Mouse (Mus musculus) spleen, embryonic (tissue): ENCODE measurements around the gene Gm20388.

Source experiments
- CTCF ChIA-PET: fragments of 350-600 bp; sonication (Branson Sonifier 250); formaldehyde crosslinking; loops from one replicate; lab custom pipeline; 2022; lab: Charles Lee

Gene Gm20388

DNA sequence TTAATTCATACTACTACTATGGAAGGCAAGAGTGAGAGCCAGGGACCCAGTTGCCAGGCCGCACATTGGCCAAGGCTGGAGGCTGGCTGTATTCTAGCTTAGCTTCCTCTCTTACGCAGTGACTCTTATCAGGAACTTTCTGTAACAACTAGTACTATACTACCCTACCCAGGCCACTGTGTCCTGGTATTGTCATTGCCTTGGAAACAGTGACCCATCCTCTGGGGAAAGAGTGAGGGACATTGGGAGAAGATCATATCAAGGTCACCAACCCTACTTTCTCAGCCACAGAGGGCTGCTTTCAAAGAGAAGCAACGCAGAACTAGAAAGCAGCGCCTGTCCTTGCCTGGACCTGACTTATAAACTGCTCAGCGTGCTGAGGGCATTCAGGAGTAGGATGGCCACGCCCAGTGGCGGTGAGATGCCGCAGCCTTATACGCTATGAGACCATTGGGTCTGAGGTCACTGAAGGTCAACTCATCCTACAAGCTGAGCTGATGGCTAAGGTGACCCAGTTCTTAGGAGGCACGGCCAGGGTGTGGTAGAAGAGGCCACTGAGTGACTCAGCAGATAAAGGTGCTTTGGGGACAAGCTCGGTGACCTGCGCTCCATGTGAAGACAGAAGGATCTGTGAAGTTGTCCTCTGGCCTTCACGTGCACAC is 417.9 kb downstream of the Gm20388 start:
- CTCF ChIA-PET = interaction anchor here (0.6 kb wide), 1 partner anchor 123 kb away, joined by 8 read pairs; no protein-coding TSS in a partner anchor

GRCm38 (mm10) chr8:120329030-120329748 is 418.5 kb downstream of the Gm20388 start:
- CTCF ChIA-PET = interaction anchor here (0.6 kb wide), 1 partner anchor 122 kb away, joined by 8 read pairs; no protein-coding TSS in a partner anchor

GRCm38 (mm10) chr8:120331027-120331426 is 420.4 kb downstream of the Gm20388 start:
- CTCF ChIA-PET = interaction anchor here (0.5 to 0.9 kb wide), 2 partner anchors 9 to 22 kb away, joined by 3 to 6 read pairs; no protein-coding TSS in a partner anchor

GRCm38 (mm10) chr8:120332379-120333229 is 422.0 kb downstream of the Gm20388 start:
- CTCF ChIA-PET = interaction anchor here (0.6 to 0.9 kb wide), 3 partner anchors 13 to 469 kb away, joined by 3 to 6 read pairs (median 5); no protein-coding TSS in a partner anchor

DNA sequence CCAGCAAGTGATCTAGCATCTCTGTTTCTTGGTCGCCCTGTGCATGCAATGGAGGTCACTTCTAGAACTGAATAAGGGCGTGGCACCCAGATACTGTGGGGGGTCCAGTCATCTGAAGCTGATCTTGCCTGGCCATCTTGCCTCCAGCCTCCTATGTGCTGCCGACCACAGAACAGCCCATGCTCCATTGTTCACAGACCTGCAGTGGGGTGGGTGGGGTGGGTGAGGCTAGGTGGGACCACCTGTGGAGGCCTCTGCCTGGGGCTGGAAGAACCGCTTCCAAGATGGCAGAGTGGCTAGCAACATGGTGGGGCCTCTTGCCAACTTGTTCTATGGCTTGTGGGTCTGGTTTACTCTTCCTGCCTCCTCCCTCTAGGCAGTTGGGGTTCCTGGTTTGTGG is 423.0 kb downstream of the Gm20388 start:
- CTCF ChIA-PET = interaction anchor here (0.6 to 0.7 kb wide), 2 partner anchors 33 to 468 kb away, joined by 5 to 6 read pairs; no protein-coding TSS in a partner anchor

DNA sequence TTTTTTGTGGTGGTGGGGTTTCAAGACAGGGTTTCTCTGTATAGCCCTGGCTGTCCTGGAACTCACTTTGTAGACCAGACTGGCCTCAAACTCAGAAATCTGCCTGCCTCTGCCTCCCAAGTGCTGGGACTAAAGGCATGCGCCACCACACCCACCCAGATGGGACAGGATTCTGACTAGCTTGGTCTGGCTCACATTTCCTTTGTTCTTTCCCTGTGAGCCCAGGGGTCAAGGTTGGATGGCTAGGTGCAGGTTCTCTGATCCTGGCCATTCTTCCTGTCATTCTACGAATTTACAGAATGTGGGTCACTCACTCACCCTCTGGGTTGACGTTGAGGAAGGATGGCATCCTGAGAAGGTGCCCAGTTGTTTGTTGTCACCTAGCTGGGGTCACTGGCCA is 423.6 kb downstream of the Gm20388 start:
- CTCF ChIA-PET = interaction anchor here (0.6 kb wide), 2 partner anchors 35 to 57 kb away, joined by 3 to 10 read pairs; no protein-coding TSS in a partner anchor

DNA sequence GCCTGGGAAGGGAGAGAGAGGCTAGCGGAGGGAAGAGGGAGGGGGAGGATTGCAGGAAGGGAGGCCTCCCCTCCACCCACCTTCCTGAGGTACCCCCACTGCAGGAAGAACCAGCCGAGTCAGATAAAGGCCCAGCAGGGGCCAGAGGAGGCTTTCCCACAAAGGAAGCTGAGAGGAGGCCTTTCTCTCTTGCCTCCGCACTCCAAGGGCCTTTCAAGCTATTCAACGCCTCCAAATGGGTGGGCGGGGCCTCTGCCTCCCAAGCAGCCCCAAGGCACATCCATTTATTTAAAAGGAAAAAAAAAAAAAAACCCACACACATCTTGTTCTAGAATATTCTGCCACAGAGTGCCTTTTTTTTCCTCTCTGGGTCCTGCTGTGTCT is 424.2 kb downstream of the Gm20388 start:
- CTCF ChIA-PET = interaction anchor here (0.6 to 1.4 kb wide), 4 partner anchors 10 to 56 kb away, joined by 3 to 9 read pairs (median 6); no protein-coding TSS in a partner anchor

GRCm38 (mm10) chr8:120335262-120336086 is 424.8 kb downstream of the Gm20388 start:
- CTCF ChIA-PET = interaction anchor here (0.6 to 1.4 kb wide), 4 partner anchors 9 to 106 kb away, joined by 3 to 9 read pairs (median 6); no protein-coding TSS in a partner anchor

GRCm38 (mm10) chr8:120336087-120336380 is 425.4 kb downstream of the Gm20388 start:
- CTCF ChIA-PET = interaction anchor here (0.5 to 1.4 kb wide), 2 partner anchors 13 to 377 kb away, joined by 3 to 9 read pairs; no protein-coding TSS in a partner anchor

- CTCF ChIA-PET = interaction anchor here (0.7 kb wide), 2 partner anchors 11 to 874 kb away, joined by 3 read pairs; no protein-coding TSS in a partner anchor
These were observed 426.4 kb downstream of the Gm20388 start for GRCm38 (mm10) chr8:120336909-120337555.

- CTCF ChIA-PET = interaction anchor here (0.7 kb wide), 2 partner anchors 12 to 874 kb away, joined by 3 read pairs; no protein-coding TSS in a partner anchor
These were observed 427.0 kb downstream of the Gm20388 start for GRCm38 (mm10) chr8:120337627-120338026.

DNA sequence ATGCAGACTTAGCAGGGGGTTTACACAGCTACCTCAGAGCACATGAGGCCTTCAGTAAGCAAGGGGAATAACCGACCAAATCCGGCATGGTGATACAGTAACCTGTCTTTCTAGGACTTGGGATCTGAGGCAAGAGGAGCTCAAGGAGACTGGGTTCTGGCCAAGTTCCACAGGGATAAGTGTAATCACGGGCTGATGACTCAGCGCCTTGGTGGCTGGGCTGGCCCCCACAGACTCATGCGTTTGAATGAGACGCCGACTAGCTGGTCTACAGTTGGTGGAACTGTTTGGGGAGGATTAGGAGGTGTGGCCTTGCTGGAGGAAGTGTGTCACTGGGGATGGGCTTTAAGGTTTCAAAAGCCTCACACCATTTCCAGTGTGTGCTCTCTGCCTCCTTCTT is 428.0 kb downstream of the Gm20388 start:
- CTCF ChIA-PET = no interaction called here

GRCm38 (mm10) chr8:120339743-120340142 is 429.1 kb downstream of the Gm20388 start:
- CTCF ChIA-PET = no interaction called here

DNA sequence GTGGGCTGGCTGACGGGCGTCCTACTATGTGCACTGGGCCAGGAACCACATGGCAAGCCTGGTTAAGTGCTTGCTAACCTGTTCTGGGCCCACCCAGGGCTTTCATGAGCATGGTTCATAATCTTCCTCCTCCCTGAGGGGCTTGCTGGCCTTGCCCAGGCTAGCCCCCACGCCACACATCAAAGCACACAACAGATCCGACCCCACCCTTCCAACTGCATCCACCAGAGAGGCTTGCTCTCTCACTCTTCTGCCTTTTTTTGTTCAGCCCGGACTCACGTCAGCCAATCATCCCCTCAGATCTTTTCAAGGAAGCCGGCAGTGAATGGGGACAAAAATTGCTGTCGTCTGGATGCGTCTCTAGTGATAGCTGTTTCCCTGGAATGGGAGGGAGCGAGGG is 430.5 kb downstream of the Gm20388 start:
- CTCF ChIA-PET = no interaction called here

GRCm38 (mm10) chr8:120342847-120343548 is 432.4 kb downstream of the Gm20388 start:
- CTCF ChIA-PET = interaction anchor here (0.6 kb wide), 1 partner anchor 256 kb away, joined by 3 read pairs; no protein-coding TSS in a partner anchor

GRCm38 (mm10) chr8:120343582-120343981 is 432.9 kb downstream of the Gm20388 start:
- CTCF ChIA-PET = interaction anchor here (0.6 kb wide), 1 partner anchor 256 kb away, joined by 3 read pairs; no protein-coding TSS in a partner anchor

GRCm38 (mm10) chr8:120344166-120344565 is 433.5 kb downstream of the Gm20388 start:
- CTCF ChIA-PET = interaction anchor here (0.5 to 0.6 kb wide), 3 partner anchors 9 to 260 kb away, joined by 3 to 7 read pairs (median 5); no protein-coding TSS in a partner anchor

DNA sequence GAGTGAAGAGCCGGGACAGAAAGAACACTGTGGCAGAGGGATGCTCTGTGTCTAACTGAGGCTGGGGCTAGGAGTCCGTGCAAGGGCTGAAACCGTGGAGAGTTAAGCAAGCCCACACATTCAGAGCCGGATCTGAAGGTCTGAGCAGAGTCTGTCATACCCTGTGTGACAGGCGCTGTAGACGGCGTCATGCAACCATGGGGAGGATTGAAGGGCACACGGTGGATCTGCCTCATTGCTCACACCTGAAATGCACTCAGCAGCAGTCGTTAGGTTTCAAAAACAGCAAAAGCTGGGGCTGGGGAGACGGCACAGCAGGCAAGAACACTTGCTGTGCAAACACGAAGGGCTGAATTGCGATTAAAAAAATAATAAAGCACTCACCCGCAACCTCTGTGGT is 433.9 kb downstream of the Gm20388 start:
- CTCF ChIA-PET = interaction anchor here (0.5 to 0.6 kb wide), 3 partner anchors 9 to 259 kb away, joined by 3 to 7 read pairs (median 5); no protein-coding TSS in a partner anchor
